Mouse (Mus musculus) intestine, embryonic 15.5 days (tissue): Measurements from ENCODE around the gene Atp8a1. TPM values are rescaled to one million over a fixed set of nuclear protein-coding genes. Genes with fewer than 3 reads are reported as not detected.

Experiments used
- ATAC-seq: fragments of 200-750 bp; cut with Nextera tagmentation; 2 replicates; pipeline ENCODE4 v1.8.0; 2017; ENCODE audit warnings: moderate TSS enrichment, moderate library complexity
- H3K27ac ChIP-seq: fragments of 300-500 bp; sonication (generic); 2 replicates; pipeline ENCODE4 v1.5.1; 2015; ENCODE audit warnings: mild to moderate bottlenecking, inconsistent platforms
- H3K27me3 ChIP-seq: fragments of 300-500 bp; sonication (generic); replicated peaks from 2 replicates; pipeline ENCODE4 v1.6.1; 2015; ENCODE audit warnings: inconsistent platforms
- H3K36me3 ChIP-seq: fragments of 300-500 bp; sonication (generic); 2 replicates; pipeline ENCODE4 v1.6.1; 2015; ENCODE audit warnings: inconsistent platforms
- H3K4me1 ChIP-seq: fragments of 300-500 bp; sonication (generic); replicated peaks from 2 replicates; pipeline ENCODE4 v1.6.1; 2015; ENCODE audit warnings: inconsistent platforms
- H3K4me2 ChIP-seq: fragments of 300-500 bp; sonication (generic); replicated peaks from 2 replicates; pipeline ENCODE4 v1.6.1; 2015; ENCODE audit warnings: mild to moderate bottlenecking, inconsistent platforms
- H3K4me3 ChIP-seq: fragments of 300-500 bp; sonication (generic); replicated peaks from 2 replicates; pipeline ENCODE4 v1.5.1; 2015; ENCODE audit warnings: inconsistent platforms
- H3K9ac ChIP-seq: fragments of 300-500 bp; sonication (generic); 2 replicates; pipeline ENCODE4 v1.6.1; 2015; ENCODE audit warnings: inconsistent platforms
- H3K9me3 ChIP-seq: fragments of 300-500 bp; sonication (generic); 2 replicates; pipeline ENCODE4 v1.6.1; 2016; ENCODE audit warnings: inconsistent platforms
- WGBS: fragments of 180-500 bp; shearing (Covaris S2); methylation state at CpG from one replicate; pipeline ENCODE4 v1.1.7; 2015; 5-methylcytosine and 5-hydroxymethylcytosine counted together
- polyA plus RNA-seq: library from polyadenylated mRNA; unstranded; fragments of >200 nt; fragmentation: Nextera tagmentation; extraction: Ambion mirVana; gene quantifications from 2 replicates; pipeline ENCODE4 v1.2.1, GENCODE M21; 2015

Atp8a1 gene
- polyA plus RNA-seq, 1 experiment from 2014 or later: 16.5 TPM

DNA sequence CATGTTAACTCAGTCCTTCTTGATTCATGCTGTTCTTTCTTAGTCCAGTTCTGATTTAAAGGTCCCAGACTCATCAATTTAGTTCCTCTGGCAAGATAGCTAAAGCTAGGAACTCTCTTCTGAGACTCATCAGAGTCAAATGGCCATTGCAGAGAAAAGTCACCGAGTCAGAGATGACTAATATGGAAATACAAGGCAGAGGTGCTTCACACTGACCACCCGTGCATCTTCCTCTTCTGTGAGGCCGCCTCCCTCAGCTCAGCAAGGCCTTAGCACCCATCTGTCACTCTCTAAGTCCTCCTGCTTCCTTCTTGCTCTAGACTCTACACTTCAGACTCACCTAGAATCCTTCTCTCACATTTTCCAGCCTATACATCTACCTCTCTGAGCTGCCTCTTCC, 108.0 kb downstream of the Atp8a1 start:
- Histone ChIP-seq H3K4me3 (no peak overlapping the region), H3K9me3 (no peaks in the 10 kb centered on the region), H3K4me1 (no peaks in the 10 kb centered on the region), H3K27me3 (no peaks in the 10 kb centered on the region), H3K36me3 (no peaks in the 10 kb centered on the region), H3K4me2 (no peak overlapping the region), H3K9ac (no peak overlapping the region), H3K27ac (no peak overlapping the region)
- 70% methylated on average over 3 of the region's 3 CpGs for WGBS
- no peak for ATAC-seq

- Histone ChIP-seq H3K9ac (no peak overlapping the region), H3K9me3 (no peaks in the 10 kb centered on the region), H3K4me3 (no peak overlapping the region), H3K27me3 (no peaks in the 10 kb centered on the region), H3K27ac (no peak overlapping the region), H3K4me1 (no peaks in the 10 kb centered on the region), H3K36me3 (no peaks in the 10 kb centered on the region), H3K4me2 (no peak overlapping the region)
- no peak for ATAC-seq
- WGBS: 53% methylated on average over 10 of the region's 10 CpGs
Measured at GRCm38 (mm10) chr5:67738133-67738532, 109.1 kb downstream of the Atp8a1 start.

- Histone ChIP-seq H3K9me3 (no peaks in the 10 kb centered on the region), H3K27ac (no peak overlapping the region), H3K9ac (no peak overlapping the region), H3K36me3 (no peaks in the 10 kb centered on the region), H3K4me1 (no peaks in the 10 kb centered on the region), H3K4me3 (no peak overlapping the region), H3K27me3 (no peaks in the 10 kb centered on the region), H3K4me2 (no peak overlapping the region)
- ATAC-seq: no peak
- WGBS: 98% methylated on average over 1 of the region's 1 CpGs
Measured at GRCm38 (mm10) chr5:67735771-67736170, 111.5 kb downstream of the Atp8a1 start.

GRCm38 (mm10) chr5:67733551-67734258, 113.5 kb downstream of the Atp8a1 start:
- H3K36me3 ChIP-seq: no peaks in the 10 kb centered on the region
- no peaks in the 10 kb centered on the region for H3K4me1 ChIP-seq
- ATAC-seq: no peak
- no peak overlapping the region for H3K4me3 ChIP-seq
- H3K9me3 ChIP-seq: no peaks in the 10 kb centered on the region
- no peaks in the 10 kb centered on the region for H3K27me3 ChIP-seq
- H3K9ac ChIP-seq: no peak overlapping the region
- no peak overlapping the region for H3K27ac ChIP-seq
- H3K4me2 ChIP-seq: no peak overlapping the region
- 58% methylated on average over 9 of the region's 9 CpGs for WGBS

- Histone ChIP-seq H3K4me1 (no peaks in the 10 kb centered on the region), H3K27me3 (no peaks in the 10 kb centered on the region), H3K36me3 (no peaks in the 10 kb centered on the region), H3K9ac (no peak overlapping the region), H3K27ac (no peak overlapping the region), H3K4me3 (no peak overlapping the region), H3K4me2 (no peak overlapping the region), H3K9me3 (no peaks in the 10 kb centered on the region)
- ATAC-seq: no peak
- WGBS: 65% methylated on average over 6 of the region's 6 CpGs
Measured at GRCm38 (mm10) chr5:67733150-67733549, 114.1 kb downstream of the Atp8a1 start.

DNA sequence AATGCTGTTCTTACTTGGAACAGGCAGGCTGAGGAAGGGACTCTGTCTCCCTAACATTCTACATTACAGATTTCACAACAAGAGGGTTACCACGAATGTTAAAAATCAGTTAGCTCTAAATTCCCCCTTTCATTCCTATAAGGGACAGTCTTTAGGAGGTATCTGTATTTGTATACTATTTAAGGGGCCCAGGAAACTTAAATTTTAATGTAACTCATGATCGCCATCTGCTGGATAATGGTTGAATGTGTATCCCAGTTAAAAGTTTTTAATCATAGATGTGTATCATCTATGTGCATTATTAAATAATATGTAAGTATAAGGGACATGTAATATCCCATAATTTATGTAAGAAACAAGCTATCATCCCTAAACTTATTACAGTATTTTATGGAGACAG, 119.5 kb downstream of the Atp8a1 start:
- Histone ChIP-seq H3K9me3 (no peaks in the 10 kb centered on the region), H3K27me3 (no peaks in the 10 kb centered on the region), H3K36me3 (no peaks in the 10 kb centered on the region), H3K9ac (no peak overlapping the region), H3K4me2 (no peak overlapping the region), H3K27ac (no peak overlapping the region), H3K4me3 (no peak overlapping the region), H3K4me1 (no peaks in the 10 kb centered on the region)
- no peak for ATAC-seq
- 9% methylated on average over 2 of the region's 2 CpGs for WGBS

GRCm38 (mm10) chr5:67726810-67727209, 120.4 kb downstream of the Atp8a1 start:
- no peak overlapping the region for H3K4me3 ChIP-seq
- WGBS: 70% methylated on average over 13 of the region's 13 CpGs
- no peaks in the 10 kb centered on the region for H3K36me3 ChIP-seq
- no peak overlapping the region for H3K9ac ChIP-seq
- ATAC-seq: no peak
- H3K27me3 ChIP-seq: no peaks in the 10 kb centered on the region
- H3K27ac ChIP-seq: no peak overlapping the region
- no peaks in the 10 kb centered on the region for H3K4me1 ChIP-seq
- no peak overlapping the region for H3K4me2 ChIP-seq
- H3K9me3 ChIP-seq: no peaks in the 10 kb centered on the region

GRCm38 (mm10) chr5:67701641-67702040, 145.6 kb downstream of the Atp8a1 start:
- no peak for ATAC-seq
- Histone ChIP-seq H3K9me3 (no peaks in the 10 kb centered on the region), H3K4me1 (no peaks in the 10 kb centered on the region)

DNA sequence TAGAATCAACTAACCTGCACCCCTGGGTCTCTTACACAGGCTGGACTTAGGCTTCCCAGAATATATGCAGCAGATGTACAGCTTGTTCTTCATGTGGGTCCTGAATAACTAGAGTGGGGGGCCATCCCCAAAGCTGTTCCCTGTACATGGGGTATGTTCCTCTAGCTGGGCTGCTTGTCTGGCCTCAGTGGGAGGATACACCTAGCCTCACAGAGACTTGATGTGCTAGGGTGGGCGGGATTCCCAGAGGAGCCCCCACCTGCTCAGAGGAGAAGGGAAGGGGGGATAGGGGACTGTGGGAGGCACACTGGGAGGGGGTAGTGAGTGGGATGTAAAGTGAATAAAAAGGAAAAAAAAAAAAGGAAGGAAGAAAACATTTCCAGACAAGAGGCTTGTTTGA, 147.8 kb downstream of the Atp8a1 start:
- H3K4me2 ChIP-seq: no peak overlapping the region
- no peak for ATAC-seq
- H3K9me3 ChIP-seq: no peaks in the 10 kb centered on the region
- no peak overlapping the region for H3K4me3 ChIP-seq
- H3K27ac ChIP-seq: no peak overlapping the region
- H3K27me3 ChIP-seq: no peaks in the 10 kb centered on the region
- no peaks in the 10 kb centered on the region for H3K4me1 ChIP-seq
- H3K9ac ChIP-seq: no peak overlapping the region
- no peaks in the 10 kb centered on the region for H3K36me3 ChIP-seq
- WGBS: 100% methylated on average over 1 of the region's 1 CpGs

More at GRCm38 (mm10) chr5:67701641-67702040, 145.6 kb downstream of the Atp8a1 start:
- no peak overlapping the region for H3K4me3 ChIP-seq
- H3K27me3 ChIP-seq: no peaks in the 10 kb centered on the region
- H3K4me2 ChIP-seq: no peak overlapping the region
- no peak overlapping the region for H3K9ac ChIP-seq
- no peak overlapping the region for H3K27ac ChIP-seq
- H3K36me3 ChIP-seq: no peaks in the 10 kb centered on the region
- 95% methylated on average over 7 of the region's 7 CpGs for WGBS

GRCm38 (mm10) chr5:67698176-67698575, 149.1 kb downstream of the Atp8a1 start:
- no peak overlapping the region for H3K4me2 ChIP-seq
- no peak for ATAC-seq
- no peaks in the 10 kb centered on the region for H3K36me3 ChIP-seq
- no peaks in the 10 kb centered on the region for H3K4me1 ChIP-seq
- no peak overlapping the region for H3K4me3 ChIP-seq
- H3K27ac ChIP-seq: no peak overlapping the region
- H3K9me3 ChIP-seq: no peaks in the 10 kb centered on the region
- WGBS: 90% methylated on average over 3 of the region's 3 CpGs
- H3K9ac ChIP-seq: no peak overlapping the region
- no peaks in the 10 kb centered on the region for H3K27me3 ChIP-seq

DNA sequence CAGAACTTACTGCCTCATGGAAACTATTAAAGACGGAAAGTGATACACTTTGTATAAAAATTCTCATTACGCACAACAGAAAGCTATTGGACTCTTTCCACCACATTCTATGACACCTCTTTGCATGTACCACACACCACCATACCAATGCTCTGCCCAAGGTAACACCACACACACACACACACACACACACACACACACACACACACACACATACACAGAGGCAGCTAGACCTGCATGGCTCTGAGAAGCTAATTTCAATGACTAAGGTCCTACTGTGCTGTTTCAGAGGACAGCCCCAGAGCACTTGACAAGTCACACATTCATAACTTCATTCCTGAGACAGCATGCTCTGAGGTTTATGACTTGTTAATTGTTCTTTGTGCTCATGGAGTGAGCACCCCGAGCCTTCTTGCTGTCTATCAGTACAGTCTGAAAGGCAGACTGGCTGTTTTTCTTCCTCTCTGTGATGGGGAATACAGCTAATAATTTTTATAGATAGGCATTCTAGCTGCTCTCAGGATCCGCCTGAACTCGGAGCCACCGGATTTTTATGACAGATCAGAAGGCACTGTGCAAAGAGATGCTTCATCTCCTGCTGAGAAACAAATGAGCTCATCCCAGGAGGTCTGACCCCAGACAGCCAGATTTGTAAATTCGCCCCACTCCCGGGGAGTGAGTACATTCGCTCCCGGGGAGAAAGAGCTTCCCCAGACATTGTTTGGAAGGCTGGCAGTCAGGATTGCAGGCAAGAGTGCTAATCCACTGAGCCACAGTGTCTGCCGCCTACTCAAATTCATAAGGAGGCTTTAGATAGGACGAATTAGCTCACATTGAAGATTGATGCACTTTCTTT, 150.3 kb downstream of the Atp8a1 start:
- no peak overlapping the region for H3K4me3 ChIP-seq
- no peak overlapping the region for H3K27ac ChIP-seq
- no peak overlapping the region for H3K4me2 ChIP-seq
- H3K9ac ChIP-seq: no peak overlapping the region
- H3K36me3 ChIP-seq: no peaks in the 10 kb centered on the region
- H3K9me3 ChIP-seq: no peaks in the 10 kb centered on the region
- ATAC-seq: no peak; the same call in 1 of the 2 replicates
- 23% methylated on average over 12 of the region's 12 CpGs for WGBS
- no peaks in the 10 kb centered on the region for H3K4me1 ChIP-seq
- H3K27me3 ChIP-seq: no peaks in the 10 kb centered on the region

- WGBS: 81% methylated on average over 14 of the region's 14 CpGs
- Histone ChIP-seq H3K27me3 (no peaks in the 10 kb centered on the region), H3K27ac (no peak overlapping the region), H3K4me3 (no peak overlapping the region), H3K9me3 (no peaks in the 10 kb centered on the region), H3K9ac (no peak overlapping the region), H3K4me1 (no peaks in the 10 kb centered on the region), H3K4me2 (no peak overlapping the region), H3K36me3 (no peaks in the 10 kb centered on the region)
- no peak for ATAC-seq
Measured at GRCm38 (mm10) chr5:67695055-67695710, 152.1 kb downstream of the Atp8a1 start.
